Mouse (Mus musculus): ENCODE results near the gene Alb.
A peak's percentile ranks its signal among the peaks of the same experiment; 100 is the strongest.

The Alb gene

GRCm38 (mm10) chr5:90499509-90499908 is 38.8 kb downstream of the Alb start:
- DNase-seq = no peak

- DNase-seq = peak; percentile 79
These were observed 40.0 kb downstream of the Alb start for GRCm38 (mm10) chr5:90500714-90501113.

GRCm38 (mm10) chr5:90501752-90502151 is 41.1 kb downstream of the Alb start:
- no peak for DNase-seq

- no peak for DNase-seq
These were observed 44.0 kb downstream of the Alb start for GRCm38 (mm10) chr5:90504742-90505141.

GRCm38 (mm10) chr5:90506507-90506906 is 45.8 kb downstream of the Alb start:
- peak; percentile 6 for DNase-seq

GRCm38 (mm10) chr5:90507411-90507949 is 46.8 kb downstream of the Alb start:
- peak; percentile 13 for DNase-seq

- DNase-seq = no peak
These were observed 49.3 kb downstream of the Alb start for GRCm38 (mm10) chr5:90509828-90510592.

GRCm38 (mm10) chr5:90512288-90512955 is 51.7 kb downstream of the Alb start:
- DNase-seq = peak; percentile 46

GRCm38 (mm10) chr5:90515561-90515960 is 54.9 kb downstream of the Alb start:
- no peak for DNase-seq

- DNase-seq = peak; percentile 58
These were observed 57.8 kb downstream of the Alb start, which contains the start of gene Afm for GRCm38 (mm10) chr5:90518356-90519100. Afm (plus strand) TSS chr5:90518932.
